In genomic region chr5:132067750-132068739, GRCm38 (mm10) we compare ENCODE assay signal across 13 mouse cellular contexts.
DNase-seq lines count a peak whose midpoint lies in the region; ATAC-seq and TF ChIP-seq lines count a peak whose summit lies in the region.
"Had no signal": no experiment of that assay in that cellular context is flagged by ENCODE, and none has a peak within 500 bp of the region (broad histone marks: within the 10 kb centered on the region; RNA-seq: fewer than 3 reads in every experiment).

No protein-coding gene starts in this region.

- H3K4me1 ChIP-seq in forebrain, embryonic 12.5 days, result peaks cover 24% of the 10 kb centered on the region
- H3K4me1 ChIP-seq in forebrain, embryonic 15.5 days, result peaks cover 33% of the 10 kb centered on the region
- H3K4me1 ChIP-seq in kidney, embryonic 16.5 days (ENCODE audit: insufficient read depth, low read length), result peaks cover 37% of the 10 kb centered on the region
- H3K4me1 ChIP-seq in limb, embryonic 14.5 days (ENCODE audit: control insufficient read depth, insufficient read depth, low read length), result peaks cover 11% of the 10 kb centered on the region

- no peaks in the 10 kb centered on the region for H3K9me3 ChIP-seq in forebrain, embryonic 12.5 days
- no peaks in the 10 kb centered on the region for H3K9me3 ChIP-seq in forebrain, embryonic 15.5 days
- no peaks in the 10 kb centered on the region for H3K9me3 ChIP-seq in kidney, embryonic 16.5 days (ENCODE audit: low read length)
- no peaks in the 10 kb centered on the region; the same call in 1 of the 2 replicates for H3K9me3 ChIP-seq in limb, embryonic 14.5 days (ENCODE audit: control insufficient read depth, low read length)
- H3K9me3 ChIP-seq: embryonic facial prominence, embryonic 10.5 days had no signal

- ATAC-seq in forebrain, embryonic 12.5 days (ENCODE audit: low FRiP score), result no peak
- ATAC-seq in forebrain, embryonic 15.5 days (replicated peaks), result no peak
- peak; percentile 81; the same call in 1 of the 2 replicates for ATAC-seq in kidney, embryonic 16.5 days (ENCODE audit: low FRiP score, low TSS enrichment)
- ATAC-seq in limb, embryonic 14.5 days (ENCODE audit: low FRiP score, low read depth), result peak; percentile 83

- H3K4me2 ChIP-seq in forebrain, embryonic 12.5 days, result no peak overlapping the region
- H3K4me2 ChIP-seq in forebrain, embryonic 15.5 days (replicated peaks), result no peak overlapping the region
- H3K4me2 ChIP-seq in kidney, embryonic 16.5 days (replicated peaks; ENCODE audit: low read depth, low read length), result no peak overlapping the region
- no peak overlapping the region for H3K4me2 ChIP-seq in limb, embryonic 14.5 days (replicated peaks; ENCODE audit: low read depth, low read length, severe bottlenecking)
- H3K4me2 ChIP-seq: heart, embryonic 11.5 days had no signal

- H3K36me3 ChIP-seq in forebrain, embryonic 12.5 days (replicated peaks), result no peaks in the 10 kb centered on the region
- no peaks in the 10 kb centered on the region for H3K36me3 ChIP-seq in forebrain, embryonic 15.5 days
- H3K36me3 ChIP-seq in kidney, embryonic 16.5 days (ENCODE audit: insufficient read depth, low read length), result no peaks in the 10 kb centered on the region
- H3K36me3 ChIP-seq in limb, embryonic 14.5 days (ENCODE audit: control insufficient read depth, insufficient read depth, low read length), result no peaks in the 10 kb centered on the region
- H3K36me3 ChIP-seq: embryonic facial prominence, embryonic 10.5 days had no signal

- no peak for TF ChIP-seq CTCF in brain, embryonic 14.5 days (IDR thresholded peaks at IDR 0.05; ENCODE audit: borderline replicate concordance, extremely low read depth, insufficient read depth, insufficient read length)

- 64% methylated on average over 10 of the region's 10 CpGs for WGBS in forebrain, embryonic 12.5 days
- WGBS in forebrain, embryonic 15.5 days, result 50% methylated on average over 10 of the region's 10 CpGs
- 34% methylated on average over 10 of the region's 10 CpGs for WGBS in kidney, embryonic 16.5 days
- WGBS in limb, embryonic 14.5 days, result 29% methylated on average over 10 of the region's 10 CpGs

- peak; percentile 69 for DNase-seq in brain, embryonic 14.5 days (ENCODE audit: low read depth)
- DNase-seq in limb, embryonic 14.5 days (ENCODE audit: low spot score), result peak; percentile 68
- DNase-seq in adrenal gland, postnatal 25 days, result no peak
- no peak for DNase-seq in cerebellum, postnatal 25 days
- DNase-seq in ovary, postnatal 10 days (ENCODE audit: low spot score), result no peak
- DNase-seq: adrenal gland, postnatal 14 days; lung, postnatal 4 days; retina, postnatal 1 day had no signal

- H3K27ac ChIP-seq in forebrain, embryonic 12.5 days, result peak overlapping the region; percentile 56; the same call in 1 of the 2 replicates
- no peak overlapping the region for H3K27ac ChIP-seq in forebrain, embryonic 15.5 days (replicated peaks)
- H3K27ac ChIP-seq in kidney, embryonic 16.5 days (ENCODE audit: low read length), result peak overlapping the region; percentile 56
- no peak overlapping the region for H3K27ac ChIP-seq in limb, embryonic 14.5 days (replicated peaks; ENCODE audit: low read depth, low read length)
- H3K27ac ChIP-seq: embryonic facial prominence, embryonic 10.5 days had no signal

- no peak overlapping the region for H3K9ac ChIP-seq in forebrain, embryonic 12.5 days
- no peak overlapping the region for H3K9ac ChIP-seq in forebrain, embryonic 15.5 days (replicated peaks)
- H3K9ac ChIP-seq in kidney, embryonic 16.5 days (replicated peaks; ENCODE audit: low read length), result no peak overlapping the region
- no peak overlapping the region for H3K9ac ChIP-seq in limb, embryonic 14.5 days (ENCODE audit: low read depth, low read length, severe bottlenecking)

- H3K27me3 ChIP-seq in forebrain, embryonic 12.5 days, result no peaks in the 10 kb centered on the region
- no peaks in the 10 kb centered on the region for H3K27me3 ChIP-seq in forebrain, embryonic 15.5 days
- no peaks in the 10 kb centered on the region for H3K27me3 ChIP-seq in kidney, embryonic 16.5 days (ENCODE audit: insufficient read depth, low read length)
- peaks cover 17% of the 10 kb centered on the region for H3K27me3 ChIP-seq in limb, embryonic 14.5 days (ENCODE audit: control insufficient read depth, insufficient read depth, low read length)

- H3K4me3 ChIP-seq in forebrain, embryonic 12.5 days (replicated peaks), result no peak overlapping the region
- H3K4me3 ChIP-seq in forebrain, embryonic 15.5 days, result no peak overlapping the region
- H3K4me3 ChIP-seq in kidney, embryonic 16.5 days (ENCODE audit: low read length), result no peak overlapping the region
- H3K4me3 ChIP-seq in limb, embryonic 14.5 days (replicated peaks; ENCODE audit: low read length), result no peak overlapping the region
- H3K4me3 ChIP-seq: embryonic facial prominence, embryonic 10.5 days had no signal

- TF ChIP-seq POLR2A in brain, embryonic 14.5 days (IDR thresholded peaks at IDR 0.05; ENCODE audit: borderline replicate concordance, extremely low read depth, insufficient read depth, insufficient read length, poor library complexity, severe bottlenecking), result no peak
- TF ChIP-seq POLR2A in limb, embryonic 14.5 days (IDR thresholded peaks at IDR 0.05; ENCODE audit: borderline replicate concordance, extremely low read depth, insufficient read depth, insufficient read length), result no peak

Comparison
In these comparisons a context has a peak if more than half of its experiments do, and no peak if none do; other contexts are left out.
1. H3K27ac ChIP-seq: peak in forebrain, embryonic 12.5 days (single experiment) and kidney, embryonic 16.5 days (single experiment); none in forebrain, embryonic 15.5 days (single experiment) and limb, embryonic 14.5 days (single experiment).
2. ATAC-seq: peak in kidney, embryonic 16.5 days (single experiment) and limb, embryonic 14.5 days (single experiment); none in forebrain, embryonic 12.5 days (single experiment) and forebrain, embryonic 15.5 days (single experiment).
3. DNase-seq: peak in brain, embryonic 14.5 days (single experiment) and limb, embryonic 14.5 days (single experiment); none in adrenal gland, postnatal 25 days (single experiment), cerebellum, postnatal 25 days (0 of 2) and ovary, postnatal 10 days (single experiment).